Mouse (Mus musculus) heart, adult 2 months (tissue): ENCODE data around the gene Cmya5.

Experiments
- CTCF ChIP-seq: fragments of 200-600 bp; IDR thresholded peaks from 2 replicates; pipeline ENCODE4 v1.8.1; 2022; ENCODE audit warnings: antibody characterized with exemption, mild to moderate bottlenecking, moderate library complexity
- EP300 ChIP-seq: fragments of 200-500 bp; IDR thresholded peaks from 2 replicates; pipeline ENCODE4 v1.6.1; 2011; ENCODE audit warnings: low read depth, low read length, control low read depth; ENCODE audit not compliant: insufficient read depth
- POLR2A ChIP-seq: fragments of 200-500 bp; IDR thresholded peaks from 2 replicates; pipeline ENCODE4 v1.6.1; 2011; ENCODE audit warnings: mild to moderate bottlenecking, low read depth, low read length, control low read depth; ENCODE audit not compliant: insufficient read depth

- TF ChIP-seq POLR2A, result no peak
- TF ChIP-seq CTCF, result no peak
- no peak for TF ChIP-seq EP300
These were observed 142.1 kb downstream of the Cmya5 start for GRCm38 (mm10) chr13:93002456-93002855.
